Mouse (Mus musculus) MEL (cell line): ENCODE data around the gene Atf3. TPM values are rescaled to one million over a fixed set of nuclear protein-coding genes. Genes with fewer than 3 reads are reported as not detected.

ENCODE experiments used
- DNase-seq: peaks from one replicate; pipeline ENCODE4 v3.0.0; 2011; ENCODE audit warnings: low read depth, low spot score
- H3K27ac ChIP-seq: 2 replicates; pipeline ENCODE4 v1.5.1; 2012; ENCODE audit warnings: low read depth, mild to moderate bottlenecking, control low read depth, low read length, moderate library complexity; ENCODE audit not compliant: control insufficient read depth
- H3K27me3 ChIP-seq, 2 experiments: fragments of 150-350 bp in 1 of 2; sonication (generic) in 1 of 2; 2 replicates each; pipeline ENCODE4 v1.6.1; 2012; ENCODE audit warnings: low read length in 2 of 2, mild to moderate bottlenecking in 2 of 2, improper control_type of control experiment in 1 of 2, moderate library complexity in 1 of 2; ENCODE audit not compliant: insufficient read depth in 2 of 2, control insufficient read depth in 1 of 2
- H3K36me3 ChIP-seq, 2 experiments: 2 replicates each; pipeline ENCODE4 v1.6.1; 2012 to 2014; ENCODE audit warnings: low read length in 2 of 2, improper control_type of control experiment in 1 of 2, inconsistent platforms in 1 of 2, mild to moderate bottlenecking in 1 of 2; ENCODE audit not compliant: insufficient read depth in 2 of 2, control insufficient read depth in 1 of 2
- H3K4me1 ChIP-seq, 2 experiments: fragments of 150-350 bp in 1 of 2; sonication (generic) in 1 of 2; 2 replicates each; pipeline ENCODE4 v1.6.1; 2012; ENCODE audit warnings: low read length in 2 of 2, improper control_type of control experiment in 1 of 2, mild to moderate bottlenecking in 1 of 2; ENCODE audit not compliant: insufficient read depth in 2 of 2, control insufficient read depth in 1 of 2
- H3K4me3 ChIP-seq, 2 experiments: fragments of 150-350 bp in 1 of 2; sonication (generic) in 1 of 2; 2 replicates each; pipeline ENCODE4 v1.5.1; 2012; ENCODE audit warnings: low read depth in 2 of 2, low read length in 2 of 2, mild to moderate bottlenecking in 2 of 2, moderate library complexity in 2 of 2, control low read depth in 1 of 2, improper control_type of control experiment in 1 of 2; ENCODE audit not compliant: control insufficient read depth in 1 of 2, insufficient read depth in 1 of 2
- H3K79me2 ChIP-seq: 2 replicates; pipeline ENCODE4 v1.6.1; 2012; ENCODE audit warnings: mild to moderate bottlenecking, low read length, moderate library complexity; ENCODE audit not compliant: control insufficient read depth, poor library complexity, insufficient read depth
- H3K9ac ChIP-seq: 2 replicates; pipeline ENCODE4 v1.6.1; 2012; ENCODE audit warnings: low read depth, mild to moderate bottlenecking, control low read depth, low read length, moderate library complexity; ENCODE audit not compliant: control insufficient read depth, poor library complexity, severe bottlenecking
- H3K9me3 ChIP-seq: fragments of 150-350 bp; sonication (generic); replicated peaks from 2 replicates; pipeline ENCODE4 v1.6.1; 2012; ENCODE audit warnings: mild to moderate bottlenecking, low read length, improper control_type of control experiment, moderate library complexity; ENCODE audit not compliant: insufficient read depth
- CTCF ChIP-seq, 3 experiments: IDR thresholded peaks in 2 of 3; conservative IDR thresholded peaks in 1 of 3; 2 replicates each; pipeline ENCODE4 v1.5.1; 2011 to 2012; ENCODE audit warnings: low read length in 3 of 3, low read depth in 2 of 3, mild to moderate bottlenecking in 2 of 3, improper control_type of control experiment in 1 of 3, inconsistent platforms in 1 of 3, mixed read lengths in 1 of 3, moderate library complexity in 1 of 3; ENCODE audit not compliant: control insufficient read depth in 1 of 3, insufficient read depth in 1 of 3, poor library complexity in 1 of 3, severe bottlenecking in 1 of 3
- EP300 ChIP-seq, 2 experiments: IDR thresholded peaks; 2 replicates each; pipeline ENCODE4 v1.6.1; 2011; ENCODE audit warnings: improper control_type of control experiment in 2 of 2, low read length in 2 of 2, low read depth in 1 of 2, mild to moderate bottlenecking in 1 of 2
- ETS1 ChIP-seq: IDR thresholded peaks from 2 replicates; pipeline ENCODE4 v1.6.1; 2012; ENCODE audit warnings: low read depth, mild to moderate bottlenecking, inconsistent platforms, low read length, improper control_type of control experiment, moderate library complexity
- GATA1 ChIP-seq: IDR thresholded peaks from 2 replicates; pipeline ENCODE4 v1.6.1; 2011; ENCODE audit warnings: low read depth, low read length, improper control_type of control experiment
- JUND ChIP-seq: IDR thresholded peaks from 2 replicates; pipeline ENCODE4 v1.6.1; 2011; ENCODE audit warnings: low read depth, mild to moderate bottlenecking, improper control_type of control experiment, low read length
- MAX ChIP-seq: IDR thresholded peaks from 2 replicates; pipeline ENCODE4 v1.6.1; 2011; ENCODE audit warnings: low read length, improper control_type of control experiment
- MAZ ChIP-seq: IDR thresholded peaks from 2 replicates; pipeline ENCODE4 v1.6.1; 2012; ENCODE audit warnings: low read depth, mild to moderate bottlenecking, inconsistent platforms, low read length, improper control_type of control experiment
- MEF2A ChIP-seq: IDR thresholded peaks from 2 replicates; pipeline ENCODE4 v1.6.1; 2014; ENCODE audit warnings: low read depth, mild to moderate bottlenecking, inconsistent platforms, low read length, improper control_type of control experiment; ENCODE audit not compliant: poor library complexity, insufficient replicate concordance, severe bottlenecking; ENCODE audit errors: extremely low read depth
- MYB ChIP-seq: IDR thresholded peaks from 2 replicates; pipeline ENCODE4 v1.6.1; 2011; ENCODE audit warnings: mild to moderate bottlenecking, low read depth, low read length, improper control_type of control experiment
- MYC ChIP-seq: IDR thresholded peaks from 2 replicates; pipeline ENCODE4 v1.6.1; 2011; ENCODE audit warnings: low read depth, mild to moderate bottlenecking, low read length, improper control_type of control experiment, moderate library complexity
- NELFE ChIP-seq: IDR thresholded peaks from 2 replicates; pipeline ENCODE4 v1.6.1; 2011; ENCODE audit warnings: low read depth, low read length, improper control_type of control experiment
- NRF1 ChIP-seq: IDR thresholded peaks from 2 replicates; pipeline ENCODE4 v1.6.1; 2014; ENCODE audit warnings: low read depth, mild to moderate bottlenecking, inconsistent platforms, low read length, improper control_type of control experiment, moderate library complexity; ENCODE audit not compliant: poor library complexity, insufficient read depth, severe bottlenecking
- POLR2A ChIP-seq, 2 experiments: IDR thresholded peaks; 2 replicates each; pipeline ENCODE4 v1.6.1; 2011 to 2012; ENCODE audit warnings: low read length in 2 of 2, mild to moderate bottlenecking in 2 of 2, control low read depth in 1 of 2, improper control_type of control experiment in 1 of 2, low read depth in 1 of 2, moderate library complexity in 1 of 2; ENCODE audit not compliant: control insufficient read depth in 1 of 2, insufficient read depth in 1 of 2, poor library complexity in 1 of 2
- POLR2AphosphoS5 ChIP-seq: IDR thresholded peaks from 2 replicates; pipeline ENCODE4 v1.6.1; 2012; ENCODE audit warnings: low read depth, borderline replicate concordance, mild to moderate bottlenecking, inconsistent platforms, low read length, moderate library complexity, mixed read lengths
- RAD21 ChIP-seq: IDR thresholded peaks from 2 replicates; pipeline ENCODE4 v1.6.1; 2011; ENCODE audit warnings: mild to moderate bottlenecking, low read depth, low read length, improper control_type of control experiment
- RCOR1 ChIP-seq: IDR thresholded peaks from 2 replicates; pipeline ENCODE4 v1.6.1; 2012; ENCODE audit warnings: low read depth, mild to moderate bottlenecking, inconsistent platforms, low read length, improper control_type of control experiment
- SIN3A ChIP-seq: IDR thresholded peaks from 2 replicates; pipeline ENCODE4 v1.6.1; 2012; ENCODE audit warnings: low read length, improper control_type of control experiment, inconsistent platforms
- TAL1 ChIP-seq: IDR thresholded peaks from 2 replicates; pipeline ENCODE4 v1.6.1; 2012; ENCODE audit warnings: mild to moderate bottlenecking, inconsistent platforms, low read length, moderate library complexity, mixed read lengths
- TBP ChIP-seq: IDR thresholded peaks from 2 replicates; pipeline ENCODE4 v1.8.0; 2011; ENCODE audit warnings: low read depth, low read length, improper control_type of control experiment
- TCF12 ChIP-seq: IDR thresholded peaks from 2 replicates; pipeline ENCODE4 v1.6.1; 2014; ENCODE audit warnings: low read depth, mild to moderate bottlenecking, inconsistent platforms, low read length, improper control_type of control experiment, moderate library complexity
- USF2 ChIP-seq, 2 experiments: IDR thresholded peaks; 2 replicates each; pipeline ENCODE4 v1.6.1; 2011 to 2012; ENCODE audit warnings: improper control_type of control experiment in 2 of 2, low read length in 2 of 2, borderline replicate concordance in 1 of 2, inconsistent platforms in 1 of 2, low read depth in 1 of 2, mild to moderate bottlenecking in 1 of 2; ENCODE audit not compliant: insufficient read depth in 1 of 2
- ZC3H11A ChIP-seq: IDR thresholded peaks from 2 replicates; pipeline ENCODE4 v1.6.1; 2012; ENCODE audit warnings: low read depth, mild to moderate bottlenecking, inconsistent platforms, low read length, improper control_type of control experiment
- ZKSCAN1 ChIP-seq: IDR thresholded peaks from 2 replicates; pipeline ENCODE4 v1.6.1; 2012; ENCODE audit warnings: low read depth, mild to moderate bottlenecking, inconsistent platforms, low read length, improper control_type of control experiment, moderate library complexity
- ZMIZ1 ChIP-seq: IDR thresholded peaks from 2 replicates; pipeline ENCODE4 v1.6.1; 2012; ENCODE audit warnings: low read depth, mild to moderate bottlenecking, inconsistent platforms, low read length, improper control_type of control experiment, moderate library complexity
- ZNF384 ChIP-seq: IDR thresholded peaks from 2 replicates; pipeline ENCODE4 v1.6.1; 2012; ENCODE audit warnings: low read depth, mild to moderate bottlenecking, inconsistent platforms, low read length, improper control_type of control experiment
- polyA plus RNA-seq, 2 experiments: library from polyadenylated mRNA; stranded (reverse) in 1 of 2; unstranded in 1 of 2; fragments of >175 nt in 1 of 2; fragments of >200 nt in 1 of 2; gene quantifications; 2 replicates each; pipeline versions ENCODE4 v1.2.1 to v1.2.4; 2012; ENCODE audit warnings: low replicate concordance in 2 of 2, low read depth in 1 of 2; ENCODE audit not compliant: insufficient read length in 2 of 2, insufficient read depth in 1 of 2, missing spikeins in 1 of 2
- total RNA-seq: library from RNA; depleted of rRNA; stranded (reverse); fragments of 300-350 nt; gene quantifications from 2 replicates; pipeline ENCODE4 v1.2.3, GENCODE M21; 2012

The Atf3 gene
- total and polyA plus RNA-seq, 3 experiments: 0.46 to 1.4 TPM; not detected in 1

DNA sequence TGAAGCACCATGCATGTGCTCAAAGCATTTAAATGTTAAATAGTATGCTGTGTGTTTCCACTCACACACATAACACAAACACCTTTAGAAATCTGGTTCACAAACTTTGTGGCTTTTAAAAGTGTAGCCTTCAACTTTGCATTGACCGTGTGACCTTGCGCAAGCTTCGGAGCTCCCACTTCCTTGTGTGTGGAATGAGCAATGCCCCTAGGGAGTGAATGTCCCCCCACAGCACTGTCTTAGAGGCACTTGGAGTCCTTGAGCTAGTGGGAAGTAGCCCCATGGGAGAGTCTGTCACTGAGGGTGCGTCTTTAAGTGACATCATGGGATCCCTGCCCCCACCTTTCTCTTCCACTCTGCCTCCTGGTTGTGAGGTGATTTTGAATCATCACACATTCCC is 51.6 kb downstream of the Atf3 start:
- Histone ChIP-seq H3K36me3 (no peaks in the 10 kb centered on the region), H3K4me3 (no peak overlapping the region), H3K79me2 (no peaks in the 10 kb centered on the region), H3K9ac (no peak overlapping the region), H3K27me3 (peaks cover 0 to 2% of the 10 kb centered on the region in 2 experiments; a peak in 1 of 4 replicates), H3K9me3 (no peaks in the 10 kb centered on the region), H3K27ac (no peak overlapping the region), H3K4me1 (no peaks in the 10 kb centered on the region)
- TF ChIP-seq RCOR1 (no peak), TBP (no peak), ZC3H11A (no peak), JUND (no peak), POLR2A (IDR thresholded peaks at IDR 0.05; ENCODE audit: control insufficient read depth in 1 of 2, insufficient read depth in 1 of 2, low read depth in 1 of 2, low read length in 2 of 2, poor library complexity in 1 of 2) (no peak), MAX (no peak)
- no peak for DNase-seq

DNA sequence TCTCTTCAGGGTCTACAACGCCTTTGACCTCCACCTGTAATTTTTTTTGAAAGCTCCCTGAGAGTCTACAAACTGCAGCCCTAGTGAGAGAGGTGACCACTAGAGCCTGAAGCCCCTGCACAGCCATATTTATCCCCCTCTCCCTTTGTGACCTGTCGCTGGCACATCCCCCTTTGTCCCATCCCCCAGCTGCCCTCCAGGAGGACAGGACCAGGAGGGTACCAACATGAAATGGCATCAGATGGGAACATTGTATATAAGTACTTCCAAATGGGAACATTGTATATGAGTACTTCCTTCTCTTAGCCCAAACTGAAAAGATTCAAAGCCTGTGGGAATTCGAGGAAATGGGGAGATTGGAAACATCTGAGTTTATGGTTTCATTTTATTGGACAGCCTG is 53.1 kb downstream of the Atf3 start, which contains the start of gene Fam71a:
Fam71a (minus strand) TSS at position 101 of the 400 bp plus-strand sequence.
- H3K4me1 ChIP-seq: no peaks in the 10 kb centered on the region
- TF ChIP-seq RCOR1: no peak
- no peak for TF ChIP-seq MYC
- TF ChIP-seq USF2 (IDR thresholded peaks at IDR 0.05; ENCODE audit: borderline replicate concordance in 1 of 2, insufficient read depth in 1 of 2, low read depth in 1 of 2, low read length in 2 of 2): no peak
- TF ChIP-seq GATA1: no peak
- no peak for TF ChIP-seq TAL1
- TF ChIP-seq ZMIZ1: no peak
- no peak for TF ChIP-seq MAX
- TF ChIP-seq MAZ: no peak
- no peak for TF ChIP-seq CTCF (IDR thresholded peaks at IDR 0.05 in 2 of 3, conservative IDR thresholded peaks at IDR 0.05 in 1 of 3; ENCODE audit: control insufficient read depth in 1 of 3, insufficient read depth in 1 of 3, low read depth in 2 of 3, low read length in 3 of 3, poor library complexity in 1 of 3, severe bottlenecking in 1 of 3)
- TF ChIP-seq MEF2A: no peak
- H3K9ac ChIP-seq: no peak within 1 kb of the TSS
- H3K79me2 ChIP-seq: no peaks in the 10 kb centered on the region
- H3K27me3 ChIP-seq: peaks cover 0 to 2% of the 10 kb centered on the region in 2 experiments; a peak in 1 of 4 replicates
- no peak within 1 kb of the TSS for H3K27ac ChIP-seq
- no peak within 1 kb of the TSS for H3K4me3 ChIP-seq
- H3K36me3 ChIP-seq: no peaks in the 10 kb centered on the region
- H3K9me3 ChIP-seq: no peaks in the 10 kb centered on the region
- DNase-seq: no peak

DNA sequence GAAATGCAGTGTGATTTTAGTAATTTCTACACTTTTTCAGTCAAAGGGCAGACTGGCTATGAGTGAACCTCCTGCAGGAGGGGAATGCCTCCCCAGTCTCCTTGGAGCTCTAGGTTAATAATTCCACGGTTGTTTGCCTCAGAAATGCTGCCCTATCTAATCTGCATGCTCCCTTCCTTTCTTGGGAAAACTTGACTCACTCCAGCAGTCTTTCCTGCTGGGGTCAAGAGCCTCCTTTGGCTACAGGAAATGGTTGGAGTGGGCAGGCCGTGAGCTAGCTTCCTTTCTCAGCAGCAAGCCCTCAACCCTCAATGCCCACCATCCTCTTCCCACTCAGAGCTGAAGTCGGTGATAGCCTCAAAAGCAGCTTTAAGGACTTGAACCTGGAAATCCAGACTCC is 63.5 kb downstream of the Atf3 start:
- Histone ChIP-seq H3K4me1 (peaks cover 2 to 23% of the 10 kb centered on the region in 2 experiments), H3K27ac (no peak overlapping the region), H3K79me2 (no peaks in the 10 kb centered on the region), H3K9ac (no peak overlapping the region), H3K9me3 (no peaks in the 10 kb centered on the region), H3K27me3 (no peaks in the 10 kb centered on the region), H3K4me3 (no peak overlapping the region), H3K36me3 (peaks cover 0 to 13% of the 10 kb centered on the region in 2 experiments; a peak in 2 of 4 replicates)
- DNase-seq: no peak
- TF ChIP-seq POLR2AphosphoS5: no peak
- TF ChIP-seq JUND: no peak
- TF ChIP-seq ETS1: no peak
- no peak for TF ChIP-seq ZMIZ1
- no peak for TF ChIP-seq MEF2A
- no peak for TF ChIP-seq EP300 (IDR thresholded peaks at IDR 0.05; ENCODE audit: low read depth in 1 of 2, low read length in 2 of 2)
- no peak for TF ChIP-seq MYB
- no peak for TF ChIP-seq NRF1
- no peak for TF ChIP-seq MAX
- no peak for TF ChIP-seq SIN3A
- TF ChIP-seq ZKSCAN1: no peak
- TF ChIP-seq GATA1: no peak
- TF ChIP-seq ZNF384: no peak
- no peak for TF ChIP-seq TCF12
- TF ChIP-seq NELFE: no peak
- TF ChIP-seq RAD21: no peak
- TF ChIP-seq MYC: no peak
- TF ChIP-seq ZC3H11A: no peak
